Mouse (Mus musculus): ENCODE measurements around the gene Rexo2. TPM values are rescaled to one million over a fixed set of nuclear protein-coding genes. Genes with fewer than 3 reads are reported as not detected.

The Rexo2 gene
- 110 TPM for polyA plus RNA-seq (2014; fragmentation: Illumina TruSeq; extraction: RNeasy Lipid Tissue Mini Kit (QIAGEN cat#74804); ENCODE audit: low read depth, low replicate concordance)

GRCm38 (mm10) chr9:48480411-48481213 lies at the start of gene Rexo2:
Gene Rexo2, minus strand, starts transcription at chr9:48480623.

GRCm38 (mm10) chr9:48494817-48495547 lies 14.6 kb upstream of the Rexo2 start, which contains the start of the genes Rbm7 and Gm5617:
Gene Rbm7, minus strand, starts transcription at chr9:48495299.
Gene Gm5617, plus strand, starts transcription at chr9:48495442.

Other genes with a start within 250 kb of the Rexo2 start
- gene Nxpe2, start 127.2 kb downstream of the Rexo2 start, polyA plus RNA-seq (2014; fragmentation: Illumina TruSeq; extraction: RNeasy Lipid Tissue Mini Kit (QIAGEN cat#74804); ENCODE audit: low read depth, low replicate concordance) = 44.5 TPM
- gene Rbm7, start 14.7 kb upstream of the Rexo2 start, polyA plus RNA-seq (2014; fragmentation: Illumina TruSeq; extraction: RNeasy Lipid Tissue Mini Kit (QIAGEN cat#74804); ENCODE audit: low read depth, low replicate concordance) = 83.4 TPM
- gene Gm5617, start 14.8 kb upstream of the Rexo2 start, polyA plus RNA-seq (2014; fragmentation: Illumina TruSeq; extraction: RNeasy Lipid Tissue Mini Kit (QIAGEN cat#74804); ENCODE audit: low read depth, low replicate concordance) = not detected
- 105 TPM for gene Nnmt, start 124.5 kb upstream of the Rexo2 start, polyA plus RNA-seq (2014; fragmentation: Illumina TruSeq; extraction: RNeasy Lipid Tissue Mini Kit (QIAGEN cat#74804); ENCODE audit: low read depth, low replicate concordance)

Measured in liver, adult 10 weeks (tissue).